Mouse (Mus musculus) left cerebral cortex, postnatal 4 days (tissue): ENCODE results near the gene Unc45b. TPM values are rescaled to one million over a fixed set of nuclear protein-coding genes. Genes with fewer than 3 reads are reported as not detected.
"Not testable (repeated sequence)": the region's sequence is repeated elsewhere in the genome, so short reads cannot be mapped to it uniquely, and the experiment has no call there.

Source experiments
- DNase-seq: peaks from one replicate; pipeline ENCODE4 v3.0.0-alpha.2; 2022
- intact Hi-C: fragments of 180-260 bp; cut with DNase I; formaldehyde crosslinking; loops from one replicate; pipeline ENCODE4 v1.15.1; 2025
- total RNA-seq, 2 experiments: library from RNA; stranded (reverse); gene quantifications; 2 replicates each; pipeline ENCODE4 v1.2.3; 2021

The Unc45b gene
- total RNA-seq, 2 experiments from 2014 or later, result 4.2 to 4.8 TPM

DNA sequence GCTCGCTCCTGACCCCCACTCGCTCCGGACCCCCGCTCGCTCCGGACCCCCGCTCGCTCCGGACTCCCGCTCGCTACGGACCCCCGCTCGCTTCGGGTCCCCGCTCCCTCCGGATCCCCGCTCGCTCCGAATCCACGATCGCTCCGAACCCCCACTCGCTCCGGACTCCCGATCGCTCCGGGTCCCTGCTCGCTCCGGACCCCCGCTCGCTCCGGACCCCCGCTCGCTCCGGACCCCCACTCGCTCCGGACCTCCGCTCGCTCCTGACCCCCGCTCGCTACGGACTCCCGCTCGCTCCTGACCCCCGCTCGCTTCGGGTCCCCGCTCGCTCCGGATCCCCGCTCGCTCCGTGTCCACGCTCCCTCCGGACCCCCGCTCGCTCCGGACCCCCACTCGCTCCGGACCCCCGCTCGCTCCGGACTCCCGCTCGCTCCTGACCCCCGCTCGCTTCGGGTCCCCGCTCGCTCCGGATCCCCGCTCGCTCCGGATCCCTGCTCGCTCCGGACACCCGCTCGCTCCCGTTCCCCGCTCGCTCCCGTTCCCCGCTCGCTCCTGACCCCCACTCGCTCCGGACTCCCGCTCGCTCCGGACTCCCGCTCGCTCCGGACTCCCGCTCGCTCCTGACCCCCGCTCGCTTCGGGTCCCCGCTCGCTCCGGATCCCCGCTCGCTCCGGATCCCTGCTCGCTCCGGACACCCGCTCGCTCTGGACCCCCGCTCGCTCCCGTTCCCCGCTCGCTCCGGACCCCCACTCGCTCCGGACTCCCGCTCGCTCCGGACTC is 21.5 kb downstream of the Unc45b start:
- DNase-seq, intact Hi-C loops: not testable (repeated sequence)

GRCm38 (mm10) chr11:82933186-82933585 is 22.8 kb downstream of the Unc45b start:
- no peak for DNase-seq
- intact Hi-C loops, result no loop called here

DNA sequence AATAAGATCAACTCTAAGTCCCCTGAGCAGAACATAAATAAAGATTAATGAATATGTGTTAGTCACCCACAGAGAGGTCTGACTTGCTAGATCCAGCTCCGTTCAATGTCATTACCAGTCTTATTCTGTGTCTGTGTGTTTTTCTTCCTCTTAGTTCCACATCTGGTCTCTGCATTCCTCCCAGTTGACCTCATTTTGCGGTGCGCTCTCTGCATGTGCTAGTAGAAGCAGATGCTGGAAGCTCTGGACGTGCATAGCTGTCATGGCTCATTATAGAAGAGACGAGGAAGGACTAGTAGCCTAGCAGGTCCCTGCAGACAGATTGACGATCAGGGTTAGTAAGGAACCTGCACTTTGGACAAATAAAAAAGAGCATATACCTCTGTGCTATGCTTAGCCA is 33.0 kb downstream of the Unc45b start:
- intact Hi-C loops, result no loop called here

GRCm38 (mm10) chr11:82945636-82946035 is 35.3 kb downstream of the Unc45b start:
- intact Hi-C loops, result no loop called here
- DNase-seq, result no peak

More for the DNA sequence above, 33.0 kb downstream of the Unc45b start:
- DNase-seq, result no peak

DNA sequence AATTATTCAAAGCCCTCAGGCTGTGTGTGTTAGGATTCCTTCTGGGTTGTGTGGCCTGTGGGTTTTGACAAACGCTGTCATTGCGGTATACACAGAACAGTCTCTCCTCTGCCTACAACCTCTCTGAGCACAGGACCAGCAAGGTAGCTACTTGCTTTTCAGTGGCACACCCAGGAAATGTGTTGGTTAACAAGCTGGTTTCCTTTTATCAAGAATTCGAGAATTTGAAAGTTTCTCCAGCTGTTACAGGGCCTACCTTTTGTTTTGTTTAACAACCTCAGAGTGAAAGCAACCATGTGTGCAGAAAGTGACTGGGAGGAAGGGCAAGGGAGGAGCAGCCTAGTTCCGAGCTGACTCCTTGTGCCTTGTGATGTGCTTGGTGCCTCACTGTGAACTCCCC is 37.1 kb downstream of the Unc45b start:
- intact Hi-C loops, result no loop called here
- no peak for DNase-seq

DNA sequence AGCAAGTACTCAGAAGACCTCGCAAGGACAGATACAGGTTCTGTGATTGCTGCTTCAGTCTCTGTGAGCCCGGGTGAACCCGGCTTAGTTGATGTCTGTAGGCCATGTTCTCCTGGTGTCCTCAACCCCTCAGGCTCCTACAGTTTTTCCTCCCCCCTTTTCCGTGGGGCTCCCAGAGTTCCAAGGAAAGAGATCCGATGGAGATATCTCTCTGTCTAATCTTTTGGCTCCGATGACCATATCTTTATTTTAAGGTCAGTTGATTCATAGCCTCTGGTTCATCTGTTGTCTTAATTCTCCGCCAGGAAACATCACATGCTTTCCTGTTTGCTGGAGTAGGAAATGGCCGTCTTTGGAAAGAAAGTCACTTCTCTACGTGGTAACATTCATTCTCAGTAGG is 38.7 kb downstream of the Unc45b start:
- no peak for DNase-seq
- intact Hi-C loops, result no loop called here

GRCm38 (mm10) chr11:82950736-82951481 is 40.6 kb downstream of the Unc45b start, which contains the start of gene Slfn5:
Gene Slfn5 (plus strand): TSS chr11:82951349.
- no peak for DNase-seq
- intact Hi-C loops, result no loop called here

DNA sequence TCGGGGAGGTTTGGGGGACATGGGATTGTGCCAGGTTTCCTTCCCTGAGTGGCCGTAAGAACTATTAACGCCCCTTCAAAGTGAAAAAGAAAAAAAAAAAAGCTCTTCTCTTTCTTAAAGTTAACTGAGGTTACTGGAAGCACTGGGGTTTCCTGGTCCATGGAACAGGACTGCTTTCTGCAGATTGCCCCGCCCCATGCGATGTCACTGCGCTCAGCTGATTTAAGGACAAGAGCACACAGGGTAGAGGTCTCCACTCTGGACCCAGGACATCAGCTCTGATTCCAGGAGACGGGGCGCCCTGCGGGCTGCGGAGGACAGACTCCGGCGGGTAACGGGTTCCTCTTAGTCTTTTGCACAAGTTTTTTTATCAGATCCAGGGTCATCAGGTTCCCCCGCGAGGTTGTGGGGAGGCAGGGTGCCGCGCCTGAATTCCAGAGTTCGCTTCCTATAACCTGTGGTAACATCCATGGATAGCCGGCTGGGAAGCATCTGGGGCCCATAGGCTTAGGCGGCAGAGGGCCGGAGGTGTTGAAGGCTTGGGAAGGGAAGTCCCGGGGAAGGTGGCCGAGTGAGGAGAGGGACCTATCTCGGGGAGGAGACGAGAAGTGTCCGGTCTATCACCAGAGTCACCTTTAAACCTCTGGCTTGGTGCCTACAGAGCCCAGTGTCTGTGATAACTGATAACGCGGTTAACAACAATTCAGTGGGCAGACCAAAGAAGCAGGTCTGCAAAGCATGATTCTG is 41.7 kb downstream of the Unc45b start:
- intact Hi-C loops, result no loop called here
- DNase-seq, result no peak

DNA sequence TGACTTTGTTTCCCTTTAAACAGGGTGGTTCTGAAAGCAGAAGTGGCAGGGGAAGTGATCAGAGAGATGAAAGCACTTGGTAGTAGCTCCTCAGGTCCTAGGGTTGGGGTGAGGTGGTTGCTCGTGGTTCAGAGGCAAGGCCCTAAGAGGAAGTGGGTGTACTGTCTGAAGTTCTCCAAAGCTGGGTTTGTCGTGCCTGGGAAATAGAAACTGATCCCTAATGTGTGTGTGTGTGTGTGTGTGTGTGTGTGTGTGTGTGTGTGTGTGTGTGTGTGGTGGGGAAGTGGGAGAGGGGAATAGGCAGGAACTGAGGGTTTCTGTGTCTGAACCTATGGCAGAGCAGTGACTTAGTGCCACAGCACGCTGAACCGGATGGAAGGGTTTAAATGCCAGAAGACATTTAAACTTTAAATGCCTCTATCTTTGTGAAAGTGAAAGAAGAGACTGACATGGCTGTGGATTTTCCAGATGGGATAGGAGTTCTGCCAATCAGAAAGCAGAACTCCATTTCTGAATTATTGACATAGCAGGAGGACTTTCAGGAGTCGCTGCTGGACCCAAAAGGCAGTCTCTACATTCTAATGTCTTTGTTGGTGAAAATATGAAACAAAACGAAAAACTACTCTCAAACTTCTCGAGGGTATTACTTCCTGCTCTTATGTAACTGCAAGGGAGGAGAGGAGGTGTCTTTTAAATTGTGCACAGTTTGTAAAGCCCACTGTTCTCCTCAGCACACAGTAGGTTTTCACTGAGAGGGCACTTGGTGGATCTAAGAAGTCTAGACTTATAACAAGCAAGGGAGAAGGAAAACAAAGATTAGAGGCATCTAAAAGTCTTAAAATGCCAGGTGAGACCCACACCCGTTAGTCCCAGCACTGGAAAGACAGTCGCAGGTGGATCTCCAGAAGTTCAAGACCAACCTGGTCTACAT is 42.5 kb downstream of the Unc45b start:
- DNase-seq, result no peak
- intact Hi-C loops, result no loop called here

- intact Hi-C loops, result no loop called here
- DNase-seq, result no peak
Measured at GRCm38 (mm10) chr11:82954631-82955030, 44.3 kb downstream of the Unc45b start.

- intact Hi-C loops, result no loop called here
- DNase-seq, result no peak
Measured at GRCm38 (mm10) chr11:82956925-82957324, 46.6 kb downstream of the Unc45b start.

DNA sequence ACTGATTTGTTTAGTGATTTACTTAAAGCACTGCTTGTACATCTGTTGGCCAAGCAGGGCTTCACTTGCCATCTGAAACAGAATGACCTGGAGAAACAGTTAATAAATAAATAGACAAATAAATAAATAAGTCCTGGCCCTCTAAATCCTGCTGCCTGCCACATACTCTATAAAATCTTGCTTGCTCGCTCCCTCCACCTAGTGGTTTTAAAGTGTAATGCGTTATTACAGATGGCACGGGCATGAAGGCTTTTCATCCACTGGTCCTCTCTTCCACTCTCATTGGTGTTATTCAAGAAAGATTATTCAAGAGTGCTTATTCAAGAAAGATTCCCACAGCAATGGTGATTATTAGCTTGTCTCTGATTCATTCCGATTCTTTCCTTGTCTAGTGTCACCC is 49.3 kb downstream of the Unc45b start:
- DNase-seq, result no peak
- intact Hi-C loops, result no loop called here

DNA sequence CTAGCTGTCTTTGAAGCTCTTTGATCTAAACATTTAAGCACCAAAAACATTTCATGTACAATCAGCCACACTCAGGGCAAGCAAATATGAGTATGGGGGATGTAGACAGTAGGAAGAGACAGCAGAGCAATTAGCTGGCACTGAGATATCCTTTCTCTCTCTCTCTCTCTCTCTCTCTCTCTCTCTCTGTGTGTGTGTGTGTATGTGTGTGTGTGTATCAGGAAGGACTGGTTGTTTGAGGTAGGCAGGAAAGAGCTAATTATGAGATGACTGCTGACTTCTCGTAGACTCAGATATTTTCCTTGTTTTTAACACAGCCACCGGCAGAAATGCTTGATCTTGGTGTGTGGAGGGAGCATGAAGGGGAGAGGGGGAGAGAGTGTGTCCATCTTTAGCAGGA is 51.4 kb downstream of the Unc45b start:
- intact Hi-C loops, result no loop called here
- no peak for DNase-seq

GRCm38 (mm10) chr11:82962215-82962614 is 51.9 kb downstream of the Unc45b start:
- intact Hi-C loops, result no loop called here
- DNase-seq, result no peak

DNA sequence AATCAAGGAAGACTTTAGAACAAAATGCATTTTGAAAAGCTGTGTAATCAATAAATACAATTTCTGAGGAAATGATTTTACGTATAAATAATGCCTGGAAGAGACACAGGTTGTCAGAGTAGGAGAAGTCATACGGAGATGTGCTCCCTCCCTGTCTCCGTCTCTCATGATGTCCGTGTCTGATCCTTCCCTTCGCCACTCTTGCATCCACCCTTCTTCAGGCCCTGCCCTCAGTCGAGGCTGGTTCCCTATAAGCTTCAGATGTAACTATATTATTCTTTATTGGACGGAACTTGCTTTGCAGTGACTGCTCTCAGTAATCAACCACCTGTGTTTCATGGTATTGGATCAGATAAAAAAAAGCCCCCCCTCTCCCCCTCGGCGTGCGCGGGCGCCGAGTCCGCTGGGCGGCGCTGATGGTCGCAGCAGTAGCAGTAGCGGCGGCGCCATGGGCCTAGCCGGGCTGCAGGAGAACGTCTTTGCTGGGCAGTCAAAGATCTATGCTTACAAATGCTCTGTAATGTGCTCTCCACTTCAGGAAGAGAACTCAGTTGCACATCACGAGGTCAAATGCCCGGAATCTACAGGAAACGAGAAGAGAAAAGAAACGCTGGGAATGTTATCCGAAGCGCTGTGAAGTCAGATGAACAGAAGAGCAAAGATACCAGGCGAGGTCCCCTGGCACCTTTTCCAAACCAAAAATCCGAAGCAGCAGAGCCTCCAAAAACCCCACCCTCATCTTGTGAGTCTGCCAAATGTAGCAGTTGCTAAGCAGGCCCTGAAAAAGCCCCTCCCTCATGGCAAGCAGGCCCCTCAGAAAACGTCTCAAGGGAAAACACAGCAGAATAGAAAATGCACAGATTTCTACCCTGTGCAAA is 60.6 kb downstream of the Unc45b start:
- intact Hi-C loops, result no loop called here
- peak; percentile 68 for DNase-seq

- intact Hi-C loops, result no loop called here
- DNase-seq, result no peak
Measured at GRCm38 (mm10) chr11:82971590-82971974, 61.2 kb downstream of the Unc45b start.

- intact Hi-C loops, result no loop called here
- no peak for DNase-seq
Measured at GRCm38 (mm10) chr11:82973916-82974315, 63.6 kb downstream of the Unc45b start.

DNA sequence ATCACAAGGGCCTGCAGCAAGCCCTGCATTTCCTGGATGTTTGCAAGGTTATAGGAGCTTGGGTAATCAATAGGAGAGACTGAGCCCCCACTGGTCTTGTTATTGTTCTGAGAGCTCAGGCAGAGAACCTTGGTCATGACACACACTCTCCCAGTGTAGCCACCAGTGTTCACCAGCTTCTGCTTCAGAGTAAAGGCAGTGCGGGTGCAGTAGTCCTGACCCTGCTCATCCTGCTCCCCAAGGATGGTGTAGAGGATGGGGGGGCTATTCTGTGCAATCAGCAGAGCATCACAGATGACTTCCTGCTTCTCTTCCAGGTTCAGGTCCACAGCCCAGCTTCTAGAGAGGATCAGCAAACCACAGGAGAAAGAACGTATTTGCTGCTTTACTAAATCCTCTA is 72.1 kb downstream of the Unc45b start:
- intact Hi-C loops, DNase-seq: not testable (repeated sequence)

DNA sequence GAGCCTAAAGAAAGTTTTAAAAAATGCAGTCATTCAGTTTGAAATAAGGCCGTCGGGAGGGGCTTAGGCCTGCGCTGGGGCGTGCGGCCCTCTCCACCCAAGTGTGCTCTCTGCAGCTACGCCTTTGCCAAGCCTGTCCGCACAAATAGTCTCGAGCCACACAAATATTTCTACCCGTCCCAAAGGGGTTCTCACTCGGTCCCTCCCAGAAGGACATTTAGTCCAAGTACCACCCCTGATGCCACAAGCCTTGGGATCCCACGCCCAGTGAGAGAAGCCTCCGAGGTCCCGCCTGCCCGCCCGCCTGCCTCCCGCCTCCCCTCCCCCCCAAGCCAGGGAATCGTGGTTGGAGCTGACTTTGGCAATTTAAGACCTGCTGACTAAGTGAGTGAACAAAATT is 72.8 kb downstream of the Unc45b start:
- intact Hi-C loops, result no loop called here
- no peak for DNase-seq
